Mouse (Mus musculus): ENCODE data around the gene Dolpp1.

- TF ChIP-seq POLR2A (IDR thresholded peaks at IDR 0.05; ENCODE audit: borderline replicate concordance, extremely low read depth, insufficient read depth, insufficient read length, poor library complexity, severe bottlenecking), result peak; percentile 66; the same call in 1 of the 2 replicates
- TF ChIP-seq CTCF (IDR thresholded peaks at IDR 0.05; ENCODE audit: borderline replicate concordance, extremely low read depth, insufficient read depth, insufficient read length), result no peak
These were observed 719 bp downstream of the Dolpp1 start for GRCm38 (mm10) chr2:30392577-30393369.

All from brain, embryonic 14.5 days (tissue).